Mouse (Mus musculus): Measurements from ENCODE around the gene Shisa8.

The Shisa8 gene

DNA sequence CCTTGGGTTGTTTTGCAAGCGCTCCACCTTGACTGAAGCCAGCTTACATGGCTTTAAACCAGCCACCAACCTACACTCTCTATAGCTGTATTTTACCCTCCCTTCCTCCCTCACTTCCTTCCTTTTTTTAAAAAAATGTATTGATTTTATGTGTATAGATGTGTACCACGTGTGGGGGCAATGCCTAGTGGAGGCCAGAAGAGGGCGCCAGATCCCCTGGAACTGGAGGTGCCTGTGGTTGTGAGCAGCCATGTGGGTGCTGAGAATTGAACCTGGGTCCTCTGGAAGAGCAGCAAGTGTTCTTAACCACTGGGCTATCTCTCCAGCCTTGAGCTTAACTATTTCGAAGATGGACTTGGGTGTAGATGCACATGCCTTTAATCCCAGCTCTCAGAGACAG, 30.3 kb downstream of the Shisa8 start:
- DNase-seq (ENCODE audit: inconsistent age in 2 of 2, low spot score in 1 of 2), result no peak

DNA sequence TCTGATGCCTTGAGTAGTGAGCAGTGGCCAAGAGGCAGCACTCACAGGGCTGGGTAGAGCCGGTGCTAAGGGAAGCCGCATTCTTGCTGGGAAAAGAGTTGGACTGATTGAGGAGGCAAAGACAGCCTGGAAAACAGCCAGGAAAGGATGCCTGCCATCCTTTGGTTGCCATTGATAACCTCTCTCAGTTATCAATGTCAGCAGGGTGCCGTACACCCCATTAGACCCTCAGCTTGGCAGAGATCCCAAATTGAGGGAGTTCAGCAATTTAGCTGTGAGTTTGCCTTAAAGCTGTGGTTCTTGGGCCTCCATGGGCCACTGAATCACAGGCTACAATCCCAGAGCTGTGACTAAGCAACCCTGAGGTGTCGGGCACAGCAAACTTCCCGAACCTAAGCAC, 31.5 kb downstream of the Shisa8 start:
- no peak for DNase-seq (ENCODE audit: inconsistent age in 2 of 2, low spot score in 1 of 2)

- DNase-seq (ENCODE audit: inconsistent age in 2 of 2, low spot score in 1 of 2), result no peak
These were observed 34.8 kb downstream of the Shisa8 start for GRCm38 (mm10) chr15:82177743-82178290.

DNA sequence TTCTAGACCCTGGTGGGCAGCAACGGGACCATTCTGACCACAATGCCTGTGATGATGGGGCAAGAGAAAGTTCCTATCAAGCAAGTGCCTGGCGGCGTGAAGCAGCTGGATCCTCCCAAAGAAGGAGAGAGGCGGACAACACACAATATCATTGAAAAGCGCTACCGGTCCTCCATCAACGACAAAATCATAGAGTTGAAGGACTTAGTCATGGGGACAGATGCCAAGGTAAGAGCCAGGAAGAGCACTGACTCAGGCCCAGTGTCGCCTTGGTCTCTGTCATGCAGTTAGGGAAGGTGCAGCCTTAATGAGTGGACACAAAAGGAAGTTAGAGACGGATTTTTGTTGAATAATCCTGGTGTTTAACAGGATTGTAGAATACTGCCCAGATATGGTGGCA, 37.5 kb downstream of the Shisa8 start:
- DNase-seq (ENCODE audit: inconsistent age in 2 of 2, low spot score in 1 of 2), result peak; percentile 21 to 75

DNA sequence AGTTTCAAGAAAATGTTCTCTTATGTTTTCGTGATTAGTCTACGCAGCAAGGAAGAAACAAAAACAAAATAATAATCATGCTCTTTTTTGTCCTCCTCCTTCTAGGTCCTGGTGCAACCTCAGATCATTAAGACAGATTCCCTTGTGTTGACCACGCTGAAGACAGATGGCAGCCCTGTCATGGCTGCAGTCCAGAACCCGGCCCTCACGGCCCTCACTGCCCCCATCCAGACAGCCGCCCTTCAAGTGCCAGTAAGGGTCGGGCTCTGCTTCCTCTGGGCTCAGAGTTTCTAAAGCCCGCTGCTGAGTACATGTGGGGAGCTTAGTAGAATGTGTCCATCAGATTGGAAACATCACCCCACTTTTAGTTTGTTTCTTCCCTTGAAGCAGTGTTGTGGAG, 40.0 kb downstream of the Shisa8 start:
- no peak for DNase-seq (ENCODE audit: inconsistent age in 2 of 2, low spot score in 1 of 2)

- no peak for DNase-seq (ENCODE audit: inconsistent age in 2 of 2, low spot score in 1 of 2)
These were observed 41.9 kb downstream of the Shisa8 start for GRCm38 (mm10) chr15:82170437-82171377.

- DNase-seq (ENCODE audit: inconsistent age in 2 of 2, low spot score in 1 of 2), result no peak
These were observed 42.9 kb downstream of the Shisa8 start for GRCm38 (mm10) chr15:82169671-82170070.

DNA sequence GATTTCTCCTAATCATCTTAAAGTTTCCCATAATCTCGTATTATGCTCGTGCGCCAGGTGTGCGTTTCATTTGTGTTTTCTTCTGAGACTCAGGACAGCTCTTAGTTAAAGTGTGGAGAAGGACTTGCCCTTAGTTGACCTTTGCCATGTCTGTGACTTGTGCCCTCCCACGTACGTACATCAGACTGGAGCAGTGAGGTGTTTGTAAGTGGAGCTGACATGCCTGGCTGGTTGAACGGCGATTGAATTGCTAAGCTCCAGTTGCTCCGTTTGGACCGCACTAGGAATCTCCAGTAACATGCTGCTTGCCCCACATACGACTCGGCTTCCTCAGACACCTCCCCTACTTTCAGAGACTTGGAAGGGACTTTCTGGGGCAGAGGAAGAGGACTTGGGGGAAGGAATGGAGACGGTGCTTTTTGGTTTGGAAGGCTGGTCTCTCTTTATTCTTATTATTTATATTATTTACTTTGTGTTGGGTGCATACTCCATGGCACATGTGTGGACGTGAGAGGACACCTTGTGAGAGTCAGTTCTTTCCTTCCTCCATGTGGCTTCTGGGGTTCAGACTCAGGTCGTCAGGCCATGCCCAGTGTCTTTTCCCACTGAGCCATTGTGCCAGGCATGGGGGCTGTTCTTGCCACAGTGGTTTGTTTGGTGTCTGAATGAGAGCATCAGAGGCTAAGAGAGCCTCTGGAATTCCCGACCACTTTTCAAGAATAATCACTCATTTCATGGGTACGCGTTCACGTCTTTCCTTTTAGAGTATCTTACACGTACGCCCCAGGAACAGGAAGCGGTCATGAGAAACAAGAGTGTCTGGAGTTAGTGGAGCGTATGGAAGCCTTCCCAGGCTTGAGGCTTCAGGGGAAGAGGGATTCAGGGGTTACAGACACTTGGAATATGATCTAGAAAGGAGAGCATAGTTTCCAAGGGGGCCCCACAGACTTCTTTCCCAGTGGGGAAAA, 45.1 kb downstream of the Shisa8 start:
- no peak for DNase-seq (ENCODE audit: inconsistent age in 2 of 2, low spot score in 1 of 2)

- no peak for DNase-seq (ENCODE audit: inconsistent age in 2 of 2, low spot score in 1 of 2)
These were observed 46.1 kb downstream of the Shisa8 start for GRCm38 (mm10) chr15:82166240-82167100.

GRCm38 (mm10) chr15:82165332-82166239, 47.0 kb downstream of the Shisa8 start:
- peak; percentile 69 to 93 for DNase-seq (ENCODE audit: inconsistent age in 2 of 2, low spot score in 1 of 2)

DNA sequence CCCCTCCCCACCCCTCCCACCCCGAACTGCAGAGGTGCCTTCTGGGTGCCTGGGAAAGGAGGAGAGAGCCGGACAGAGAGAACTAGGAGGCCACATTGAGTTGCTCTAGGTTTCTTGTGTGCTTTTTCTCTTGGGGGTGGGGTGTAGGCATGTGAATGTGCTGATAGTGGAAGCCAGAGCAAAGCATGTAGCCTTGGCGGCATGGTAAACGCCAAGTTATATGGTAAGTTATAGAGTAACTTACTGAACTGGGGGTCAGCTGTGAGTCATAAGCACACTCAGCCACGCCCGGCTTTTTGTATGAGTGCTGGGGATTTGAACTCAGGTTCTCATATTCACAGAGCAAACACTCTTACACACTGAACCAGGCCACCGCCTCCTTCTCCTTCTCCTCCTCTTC, 48.1 kb downstream of the Shisa8 start:
- DNase-seq (ENCODE audit: inconsistent age in 2 of 2, low spot score in 1 of 2), result no peak

DNA sequence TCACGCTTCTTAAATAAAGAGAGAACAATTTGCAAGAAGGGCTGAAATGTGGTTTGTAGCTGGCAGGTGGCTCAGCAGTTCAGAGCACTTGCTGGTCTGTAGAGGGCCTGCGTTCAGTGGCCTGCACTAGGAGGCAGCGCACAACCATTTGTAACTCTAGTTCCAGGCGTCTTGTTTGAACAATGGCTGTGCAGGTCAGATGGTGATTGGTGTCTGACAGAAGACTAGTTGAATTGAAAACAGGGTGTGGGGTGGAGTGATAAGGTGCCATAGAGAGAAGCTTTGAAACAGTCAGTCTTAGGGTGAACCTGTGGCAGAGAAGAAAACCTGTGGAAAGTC, 48.6 kb downstream of the Shisa8 start:
- DNase-seq (ENCODE audit: inconsistent age in 2 of 2, low spot score in 1 of 2), result no peak

DNA sequence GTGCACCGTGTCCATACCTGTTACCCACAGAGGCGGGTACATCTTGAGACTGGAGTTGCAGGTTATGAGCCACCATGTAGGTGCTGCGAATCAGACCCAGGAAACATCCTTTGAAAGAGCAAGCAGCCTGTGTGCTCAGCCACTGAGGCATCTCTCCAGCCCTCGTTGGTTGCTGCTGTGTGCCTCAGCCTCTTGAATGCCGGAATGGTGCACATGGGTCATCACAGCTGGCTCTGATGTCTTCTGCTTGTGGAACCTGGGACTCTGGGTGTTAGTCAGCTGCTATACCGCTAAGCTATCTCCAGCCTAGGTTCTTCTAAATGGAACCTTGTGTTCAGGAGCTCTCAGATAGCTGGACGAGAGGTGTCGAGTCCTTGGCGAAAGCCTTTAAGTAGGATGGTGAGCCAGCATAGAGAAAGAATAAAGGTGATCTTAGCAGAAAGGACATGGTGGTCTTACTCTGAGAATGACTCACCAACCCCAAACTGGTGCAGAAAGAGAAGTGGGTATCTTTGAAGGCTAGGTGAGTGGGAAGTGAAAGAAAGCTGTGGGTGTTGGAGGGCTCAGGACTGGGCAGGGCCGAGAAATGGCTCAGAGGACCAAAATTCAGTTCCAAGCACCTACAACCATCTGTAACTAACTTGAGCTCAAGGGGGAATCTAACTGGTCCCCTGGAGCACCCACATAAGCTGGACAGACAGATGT, 49.1 kb downstream of the Shisa8 start:
- DNase-seq (ENCODE audit: inconsistent age in 2 of 2, low spot score in 1 of 2), result no peak

- no peak for DNase-seq (ENCODE audit: inconsistent age in 2 of 2, low spot score in 1 of 2)
These were observed 50.5 kb downstream of the Shisa8 start for GRCm38 (mm10) chr15:82161965-82162600.

GRCm38 (mm10) chr15:82160731-82161640, 51.6 kb downstream of the Shisa8 start:
- DNase-seq (ENCODE audit: inconsistent age in 2 of 2, low spot score in 1 of 2), result no peak

GRCm38 (mm10) chr15:82159471-82159870, 53.1 kb downstream of the Shisa8 start:
- no peak for DNase-seq (ENCODE audit: inconsistent age in 2 of 2, low spot score in 1 of 2)

GRCm38 (mm10) chr15:82158243-82159035, 54.2 kb downstream of the Shisa8 start:
- DNase-seq (ENCODE audit: inconsistent age in 2 of 2, low spot score in 1 of 2), result no peak
